In genomic region chr17:49519576-49520247, GRCm38 (mm10) we compare ENCODE assay signal across 16 mouse cellular contexts. TPM values are rescaled to one million over a fixed set of nuclear protein-coding genes. Genes with fewer than 3 reads are reported as not detected.
DNase-seq lines count a peak whose midpoint lies in the region; ATAC-seq lines count a peak whose summit lies in the region.
"Had no signal": no experiment of that assay in that cellular context is flagged by ENCODE, and none has a peak within 500 bp of the region (broad histone marks: within the 10 kb centered on the region; RNA-seq: fewer than 3 reads in every experiment).

No protein-coding gene starts in this region.

- peak; percentile 49; the same call in 1 of the 2 replicates for ATAC-seq in forebrain, embryonic 14.5 days
- no peak for ATAC-seq in forebrain, embryonic 12.5 days (ENCODE audit: low FRiP score)
- no peak for ATAC-seq in hindbrain, embryonic 13.5 days (ENCODE audit: low FRiP score)
- ATAC-seq in forebrain, embryonic 16.5 days: 0 out of 2 replicates have a peak, but pooled peaks have one; percentile 31

- no peak overlapping the region for H3K4me2 ChIP-seq in forebrain, embryonic 14.5 days (ENCODE audit: low read length)
- H3K4me2 ChIP-seq in forebrain, embryonic 12.5 days: no peak overlapping the region
- no peak overlapping the region for H3K4me2 ChIP-seq in hindbrain, embryonic 13.5 days
- no peak overlapping the region for H3K4me2 ChIP-seq in forebrain, embryonic 16.5 days (ENCODE audit: low read length)
- H3K4me2 ChIP-seq: neural tube, embryonic 12.5 days had no signal

- no peaks in the 10 kb centered on the region for H3K9me3 ChIP-seq in forebrain, embryonic 14.5 days (replicated peaks; ENCODE audit: control insufficient read depth, low read length)
- H3K9me3 ChIP-seq in forebrain, embryonic 12.5 days: no peaks in the 10 kb centered on the region
- H3K9me3 ChIP-seq in hindbrain, embryonic 13.5 days: no peaks in the 10 kb centered on the region
- no peaks in the 10 kb centered on the region for H3K9me3 ChIP-seq in hindbrain, embryonic 10.5 days
- H3K9me3 ChIP-seq in forebrain, embryonic 16.5 days (ENCODE audit: control insufficient read depth, low read length): no peaks in the 10 kb centered on the region; the same call in 1 of the 2 replicates
- H3K9me3 ChIP-seq: neural tube, embryonic 12.5 days had no signal

- intact Hi-C loops in left cerebral cortex, postnatal 14 days (cut with DNase I): no loop called here

- no peak overlapping the region for H3K9ac ChIP-seq in forebrain, embryonic 14.5 days (ENCODE audit: low read length)
- no peak overlapping the region for H3K9ac ChIP-seq in forebrain, embryonic 12.5 days
- no peak overlapping the region for H3K9ac ChIP-seq in hindbrain, embryonic 13.5 days
- H3K9ac ChIP-seq in forebrain, embryonic 16.5 days (replicated peaks; ENCODE audit: low read depth, low read length): no peak overlapping the region
- H3K9ac ChIP-seq: neural tube, embryonic 12.5 days had no signal

- DNase-seq in forebrain, embryonic 14.5 days (ENCODE audit: low spot score): peak; percentile 38
- no peak for DNase-seq in hindbrain, embryonic 10.5 days (ENCODE audit: low spot score)
- DNase-seq in NIH3T3 (ENCODE audit: low read depth): peak; percentile 58
- no peak for DNase-seq in adrenal gland, postnatal 25 days
- no peak for DNase-seq in left cerebral cortex, postnatal 14 days (ENCODE audit: low spot score in 2 of 2)
- DNase-seq: cerebellum, postnatal 14 days; kidney, adult 11 months; left cerebral cortex, postnatal 4 days; lung, adult 2 months; right cerebral cortex, postnatal 25 days; thymus, postnatal 25 days had no signal

- 59% methylated on average over 7 of the region's 7 CpGs for WGBS in forebrain, embryonic 14.5 days
- 78% methylated on average over 7 of the region's 7 CpGs for WGBS in forebrain, embryonic 12.5 days
- 79% methylated on average over 7 of the region's 7 CpGs for WGBS in hindbrain, embryonic 13.5 days
- WGBS in hindbrain, embryonic 10.5 days: 78% methylated on average over 7 of the region's 7 CpGs
- 55% methylated on average over 7 of the region's 7 CpGs for WGBS in forebrain, embryonic 16.5 days

- no peaks in the 10 kb centered on the region for H3K36me3 ChIP-seq in forebrain, embryonic 14.5 days (ENCODE audit: control insufficient read depth, insufficient read depth, low read length)
- H3K36me3 ChIP-seq in forebrain, embryonic 12.5 days (replicated peaks): no peaks in the 10 kb centered on the region
- H3K36me3 ChIP-seq in hindbrain, embryonic 13.5 days: no peaks in the 10 kb centered on the region
- no peaks in the 10 kb centered on the region for H3K36me3 ChIP-seq in hindbrain, embryonic 10.5 days
- H3K36me3 ChIP-seq in forebrain, embryonic 16.5 days (ENCODE audit: control insufficient read depth, insufficient read depth): no peaks in the 10 kb centered on the region
- H3K36me3 ChIP-seq: neural tube, embryonic 12.5 days had no signal

- H3K27ac ChIP-seq in forebrain, embryonic 14.5 days (ENCODE audit: low read depth, low read length): peak overlapping the region; percentile 9; the same call in 1 of the 2 replicates
- H3K27ac ChIP-seq in forebrain, embryonic 12.5 days: no peak overlapping the region
- peak overlapping the region; percentile 46; the same call in 1 of the 2 replicates for H3K27ac ChIP-seq in hindbrain, embryonic 13.5 days
- no peak overlapping the region for H3K27ac ChIP-seq in hindbrain, embryonic 10.5 days
- no peak overlapping the region for H3K27ac ChIP-seq in forebrain, embryonic 16.5 days (ENCODE audit: low read length)
- H3K27ac ChIP-seq: neural tube, embryonic 12.5 days had no signal

- H3K4me1 ChIP-seq in forebrain, embryonic 14.5 days (ENCODE audit: control insufficient read depth, insufficient read depth, low read length): peaks cover 7% of the 10 kb centered on the region
- H3K4me1 ChIP-seq in forebrain, embryonic 12.5 days: peaks cover 5% of the 10 kb centered on the region; the same call in 1 of the 2 replicates
- H3K4me1 ChIP-seq in hindbrain, embryonic 13.5 days (replicated peaks): peaks cover 21% of the 10 kb centered on the region
- peaks cover 33% of the 10 kb centered on the region for H3K4me1 ChIP-seq in hindbrain, embryonic 10.5 days (replicated peaks)
- H3K4me1 ChIP-seq in forebrain, embryonic 16.5 days (replicated peaks; ENCODE audit: control insufficient read depth, insufficient read depth, low read length): peaks cover 4% of the 10 kb centered on the region

- H3K4me3 ChIP-seq in forebrain, embryonic 14.5 days (ENCODE audit: low read depth, low read length): no peak overlapping the region
- H3K4me3 ChIP-seq in forebrain, embryonic 12.5 days (replicated peaks): no peak overlapping the region
- no peak overlapping the region for H3K4me3 ChIP-seq in hindbrain, embryonic 13.5 days
- H3K4me3 ChIP-seq in hindbrain, embryonic 10.5 days: no peak overlapping the region
- H3K4me3 ChIP-seq in forebrain, embryonic 16.5 days (replicated peaks; ENCODE audit: low read length): no peak overlapping the region
- H3K4me3 ChIP-seq: neural tube, embryonic 12.5 days had no signal

- H3K27me3 ChIP-seq in forebrain, embryonic 14.5 days (replicated peaks; ENCODE audit: control insufficient read depth, insufficient read depth, low read length): no peaks in the 10 kb centered on the region
- no peaks in the 10 kb centered on the region for H3K27me3 ChIP-seq in forebrain, embryonic 12.5 days
- H3K27me3 ChIP-seq in hindbrain, embryonic 13.5 days: no peaks in the 10 kb centered on the region
- H3K27me3 ChIP-seq in hindbrain, embryonic 10.5 days (ENCODE audit: insufficient read depth, poor library complexity, severe bottlenecking): no peaks in the 10 kb centered on the region
- no peaks in the 10 kb centered on the region for H3K27me3 ChIP-seq in forebrain, embryonic 16.5 days (replicated peaks; ENCODE audit: control insufficient read depth, insufficient read depth, low read length)
- H3K27me3 ChIP-seq: neural tube, embryonic 12.5 days had no signal

RNA-seq across cellular contexts. Expression of gene Daam2, which starts 44.4 kb away (rescaled TPM):
- 1.0 and 1.2 TPM in 2 replicates for polyA plus RNA-seq in forebrain, embryonic 14.5 days (2014; fragmentation: Nextera tagmentation; extraction: Ambion mirVana)
- polyA plus RNA-seq in forebrain, embryonic 12.5 days (2016; fragmentation: Nextera tagmentation; extraction: Ambion mirVana): 1.5 and 2.0 TPM in 2 replicates
- polyA plus RNA-seq in hindbrain, embryonic 13.5 days (2015; fragmentation: Nextera tagmentation; extraction: Ambion mirVana): 3.7 and 3.9 TPM in 2 replicates
- polyA plus RNA-seq in hindbrain, embryonic 10.5 days (2016; fragmentation: Nextera tagmentation; extraction: Ambion mirVana): 2.2 and 2.6 TPM in 2 replicates
- 1.6 and 1.7 TPM in 2 replicates for polyA plus RNA-seq in forebrain, embryonic 16.5 days (2015; fragmentation: Nextera tagmentation; extraction: Ambion mirVana)
- total RNA-seq in adrenal gland, postnatal 25 days (2021): 25.6 and 31.0 TPM in 2 replicates
- 10 to 100 TPM; 50.1 to 55.5 TPM for total RNA-seq in left cerebral cortex, postnatal 14 days (2021)
- total RNA-seq: granulocyte monocyte progenitor cell, adult 5-6 weeks had no signal

Comparison
In these comparisons a context has a peak if more than half of its experiments do, and no peak if none do; other contexts are left out.
1. ATAC-seq: peak in forebrain, embryonic 14.5 days (single experiment) and forebrain, embryonic 16.5 days (single experiment); none in forebrain, embryonic 12.5 days (single experiment) and hindbrain, embryonic 13.5 days (single experiment).
2. H3K27ac ChIP-seq: peak in forebrain, embryonic 14.5 days (single experiment) and hindbrain, embryonic 13.5 days (single experiment); none in forebrain, embryonic 12.5 days (single experiment), hindbrain, embryonic 10.5 days (single experiment) and forebrain, embryonic 16.5 days (single experiment).
3. DNase-seq: peak in forebrain, embryonic 14.5 days (single experiment) and NIH3T3 (single experiment); none in hindbrain, embryonic 10.5 days (single experiment), adrenal gland, postnatal 25 days (single experiment) and left cerebral cortex, postnatal 14 days (0 of 2).